Mouse (Mus musculus): ENCODE measurements at regions not wholly inside any gene's neighbourhood (a gene's known extent, or its start where the extent isn't known, plus 50 kb on each side); places are given as distances from the start of the nearest gene placed in this dataset.

- WGBS, result 94% methylated on average over 3 of the region's 3 CpGs
- Histone ChIP-seq H3K27me3 (replicated peaks; ENCODE audit: control insufficient read depth, insufficient read depth, low read length) (no peaks in the 10 kb centered on the region), H3K36me3 (ENCODE audit: control insufficient read depth, insufficient read depth, low read length) (0 out of 2 replicates have a peak, but pooled peaks cover 9% of the 10 kb centered on the region), H3K9ac (ENCODE audit: low read depth, low read length) (no peak overlapping the region), H3K9me3 (ENCODE audit: control insufficient read depth, low read length) (peaks cover 10% of the 10 kb centered on the region), H3K27ac (replicated peaks; ENCODE audit: low read depth, low read length) (no peak overlapping the region), H3K4me2 (ENCODE audit: low read depth, low read length) (no peak overlapping the region), H3K4me3 (ENCODE audit: low read depth, low read length) (no peak overlapping the region), H3K4me1 (ENCODE audit: control insufficient read depth, insufficient read depth, low read length) (peaks cover 8% of the 10 kb centered on the region)
- ATAC-seq (ENCODE audit: low read depth) (no peak), DNase-seq (ENCODE audit: low spot score) (no peak)
Measured at GRCm38 (mm10) chr13:28541607-28542006, 284.3 kb downstream of the Gm11361 start.

GRCm38 (mm10) chr13:28533080-28533479 is 275.8 kb downstream of the Gm11361 start:
- Histone ChIP-seq H3K36me3 (ENCODE audit: control insufficient read depth, insufficient read depth, low read length) (peaks cover 8% of the 10 kb centered on the region; the same call in 1 of the 2 replicates), H3K4me2 (ENCODE audit: low read depth, low read length) (no peak overlapping the region), H3K27ac (replicated peaks; ENCODE audit: low read depth, low read length) (no peak overlapping the region), H3K4me1 (ENCODE audit: control insufficient read depth, insufficient read depth, low read length) (peaks cover 13% of the 10 kb centered on the region; the same call in 1 of the 2 replicates), H3K4me3 (ENCODE audit: low read depth, low read length) (no peak overlapping the region), H3K9ac (ENCODE audit: low read depth, low read length) (no peak overlapping the region), H3K27me3 (replicated peaks; ENCODE audit: control insufficient read depth, insufficient read depth, low read length) (no peaks in the 10 kb centered on the region), H3K9me3 (ENCODE audit: control insufficient read depth, low read length) (peaks cover 3% of the 10 kb centered on the region)
- DNase-seq (ENCODE audit: low spot score), result no peak
- WGBS, result 93% methylated on average over 1 of the region's 1 CpGs
- ATAC-seq (ENCODE audit: low read depth), result no peak

GRCm38 (mm10) chr13:28532278-28532677 is 274.9 kb downstream of the Gm11361 start:
- 42% methylated on average over 3 of the region's 3 CpGs for WGBS
- Histone ChIP-seq H3K27ac (replicated peaks; ENCODE audit: low read depth, low read length) (0 out of 2 replicates have a peak overlapping the region, but pooled peaks have one; percentile 2), H3K4me1 (ENCODE audit: control insufficient read depth, insufficient read depth, low read length) (peaks cover 13% of the 10 kb centered on the region; the same call in 1 of the 2 replicates), H3K9ac (ENCODE audit: low read depth, low read length) (no peak overlapping the region), H3K27me3 (replicated peaks; ENCODE audit: control insufficient read depth, insufficient read depth, low read length) (no peaks in the 10 kb centered on the region), H3K36me3 (ENCODE audit: control insufficient read depth, insufficient read depth, low read length) (peaks cover 8% of the 10 kb centered on the region; the same call in 1 of the 2 replicates), H3K9me3 (ENCODE audit: control insufficient read depth, low read length) (no peaks in the 10 kb centered on the region), H3K4me2 (ENCODE audit: low read depth, low read length) (no peak overlapping the region), H3K4me3 (ENCODE audit: low read depth, low read length) (no peak overlapping the region)
- peak; percentile 81 for DNase-seq (ENCODE audit: low spot score)
- no peak; the same call in 1 of the 2 replicates for ATAC-seq (ENCODE audit: low read depth)

GRCm38 (mm10) chr13:28531534-28531999 is 274.2 kb downstream of the Gm11361 start:
- Histone ChIP-seq H3K4me2 (ENCODE audit: low read depth, low read length) (no peak overlapping the region), H3K27ac (replicated peaks; ENCODE audit: low read depth, low read length) (0 out of 2 replicates have a peak overlapping the region, but pooled peaks have one; percentile 2), H3K9ac (ENCODE audit: low read depth, low read length) (no peak overlapping the region), H3K9me3 (ENCODE audit: control insufficient read depth, low read length) (no peaks in the 10 kb centered on the region), H3K36me3 (ENCODE audit: control insufficient read depth, insufficient read depth, low read length) (peaks cover 8% of the 10 kb centered on the region; the same call in 1 of the 2 replicates), H3K4me3 (ENCODE audit: low read depth, low read length) (no peak overlapping the region), H3K27me3 (replicated peaks; ENCODE audit: control insufficient read depth, insufficient read depth, low read length) (no peaks in the 10 kb centered on the region), H3K4me1 (ENCODE audit: control insufficient read depth, insufficient read depth, low read length) (peaks cover 13% of the 10 kb centered on the region; the same call in 1 of the 2 replicates)
- 75% methylated on average over 5 of the region's 5 CpGs for WGBS
- ATAC-seq (ENCODE audit: low read depth) (no peak), DNase-seq (ENCODE audit: low spot score) (no peak)

DNA sequence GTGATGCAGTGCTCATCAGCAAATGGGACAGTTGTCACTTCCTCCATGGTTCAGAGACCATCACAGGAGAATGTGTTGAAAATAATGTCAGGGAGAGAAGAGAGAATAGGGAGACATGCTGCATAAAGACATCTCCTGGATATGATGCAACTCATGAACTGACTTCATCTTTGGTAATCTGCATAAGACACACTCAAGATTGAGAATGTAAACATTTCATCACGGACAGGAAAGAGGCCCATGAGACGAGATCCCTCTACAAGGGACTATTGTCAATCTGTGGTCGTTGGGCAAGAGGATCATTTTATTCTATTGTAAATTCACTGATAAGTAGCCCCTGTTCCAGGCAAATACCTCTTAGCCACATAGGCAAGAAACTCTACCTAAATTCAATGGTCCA is 273.6 kb downstream of the Gm11361 start:
- peaks cover 13% of the 10 kb centered on the region; the same call in 1 of the 2 replicates for H3K4me1 ChIP-seq (ENCODE audit: control insufficient read depth, insufficient read depth, low read length)
- H3K36me3 ChIP-seq (ENCODE audit: control insufficient read depth, insufficient read depth, low read length), result peaks cover 8% of the 10 kb centered on the region; the same call in 1 of the 2 replicates
- no peak overlapping the region for H3K4me2 ChIP-seq (ENCODE audit: low read depth, low read length)
- no peak for ATAC-seq (ENCODE audit: low read depth)
- H3K9me3 ChIP-seq (ENCODE audit: control insufficient read depth, low read length), result no peaks in the 10 kb centered on the region
- H3K9ac ChIP-seq (ENCODE audit: low read depth, low read length), result no peak overlapping the region
- 80% methylated on average over 3 of the region's 3 CpGs for WGBS
- DNase-seq (ENCODE audit: low spot score), result no peak
- no peaks in the 10 kb centered on the region for H3K27me3 ChIP-seq (replicated peaks; ENCODE audit: control insufficient read depth, insufficient read depth, low read length)
- H3K4me3 ChIP-seq (ENCODE audit: low read depth, low read length), result no peak overlapping the region
- H3K27ac ChIP-seq (replicated peaks; ENCODE audit: low read depth, low read length), result no peak overlapping the region

DNA sequence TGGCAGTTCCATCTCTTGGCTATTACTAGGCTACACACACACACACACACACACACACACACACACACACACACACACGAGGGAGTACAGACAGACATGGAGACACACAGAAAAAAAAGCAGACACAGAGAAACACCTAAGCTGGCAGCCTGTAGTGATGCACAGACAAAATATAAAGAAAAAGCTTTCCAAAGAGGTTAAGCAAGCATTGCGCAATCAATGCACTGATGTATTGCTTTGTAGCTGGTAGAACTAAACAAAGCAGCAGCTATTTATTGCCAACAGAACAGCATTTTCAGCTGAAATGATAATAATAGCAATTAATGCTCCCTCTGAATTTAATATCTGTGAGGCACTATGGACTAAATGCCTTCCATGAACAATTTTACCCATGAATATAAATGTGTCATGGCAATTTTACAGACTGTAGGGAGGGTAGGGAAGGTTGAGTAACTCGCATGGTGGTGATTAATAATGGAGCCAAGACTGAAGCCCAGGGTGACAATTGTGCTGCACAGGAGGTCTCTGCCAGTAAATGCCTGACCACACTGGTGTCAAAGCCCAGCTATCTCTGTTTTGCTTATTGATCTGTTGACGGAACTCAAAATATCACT is 271.7 kb downstream of the Gm11361 start:
- Histone ChIP-seq H3K4me3 (ENCODE audit: low read depth, low read length) (no peak overlapping the region), H3K9me3 (ENCODE audit: control insufficient read depth, low read length) (no peaks in the 10 kb centered on the region), H3K27me3 (replicated peaks; ENCODE audit: control insufficient read depth, insufficient read depth, low read length) (no peaks in the 10 kb centered on the region), H3K4me2 (ENCODE audit: low read depth, low read length) (no peak overlapping the region), H3K27ac (replicated peaks; ENCODE audit: low read depth, low read length) (no peak overlapping the region), H3K36me3 (ENCODE audit: control insufficient read depth, insufficient read depth, low read length) (peaks cover 8% of the 10 kb centered on the region; the same call in 1 of the 2 replicates), H3K9ac (ENCODE audit: low read depth, low read length) (no peak overlapping the region), H3K4me1 (ENCODE audit: control insufficient read depth, insufficient read depth, low read length) (peaks cover 6% of the 10 kb centered on the region; the same call in 1 of the 2 replicates)
- no peak for ATAC-seq (ENCODE audit: low read depth)
- DNase-seq (ENCODE audit: low spot score), result no peak
- WGBS, result 87% methylated on average over 4 of the region's 4 CpGs

- 97% methylated on average over 1 of the region's 1 CpGs for WGBS
Measured at GRCm38 (mm10) chr13:28526299-28526698, 269.0 kb downstream of the Gm11361 start.

DNA sequence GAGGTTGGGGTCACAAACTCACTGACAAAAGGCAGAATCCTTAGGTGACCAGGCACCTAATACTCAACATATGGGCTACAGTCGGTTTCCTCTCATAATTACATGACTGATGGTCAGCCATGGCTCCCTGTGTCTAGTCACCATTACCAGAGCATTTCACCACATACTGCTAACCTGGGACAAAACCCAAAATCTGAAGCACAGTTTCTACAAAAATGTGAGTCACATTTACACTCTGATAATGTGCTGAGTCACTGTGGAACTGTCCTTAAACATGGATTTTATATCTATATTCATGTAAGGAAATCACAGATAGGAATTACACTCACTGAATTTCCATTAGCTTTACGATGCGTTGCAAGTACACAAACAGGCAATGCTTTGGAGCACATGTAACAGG is 267.1 kb downstream of the Gm11361 start:
- WGBS, result 91% methylated on average over 3 of the region's 3 CpGs
- no peak overlapping the region for H3K4me3 ChIP-seq (ENCODE audit: low read depth, low read length)
- no peaks in the 10 kb centered on the region for H3K27me3 ChIP-seq (replicated peaks; ENCODE audit: control insufficient read depth, insufficient read depth, low read length)
- no peak for ATAC-seq (ENCODE audit: low read depth)
- H3K36me3 ChIP-seq (ENCODE audit: control insufficient read depth, insufficient read depth, low read length), result no peaks in the 10 kb centered on the region
- no peaks in the 10 kb centered on the region for H3K9me3 ChIP-seq (ENCODE audit: control insufficient read depth, low read length)
- DNase-seq (ENCODE audit: low spot score), result no peak
- no peak overlapping the region for H3K27ac ChIP-seq (replicated peaks; ENCODE audit: low read depth, low read length)
- 0 out of 2 replicates have a peak, but pooled peaks cover 14% of the 10 kb centered on the region for H3K4me1 ChIP-seq (ENCODE audit: control insufficient read depth, insufficient read depth, low read length)
- no peak overlapping the region for H3K9ac ChIP-seq (ENCODE audit: low read depth, low read length)
- no peak overlapping the region for H3K4me2 ChIP-seq (ENCODE audit: low read depth, low read length)

More at GRCm38 (mm10) chr13:28526299-28526698, 269.0 kb downstream of the Gm11361 start:
- Histone ChIP-seq H3K9ac (ENCODE audit: low read depth, low read length) (no peak overlapping the region), H3K9me3 (ENCODE audit: control insufficient read depth, low read length) (no peaks in the 10 kb centered on the region), H3K27ac (replicated peaks; ENCODE audit: low read depth, low read length) (no peak overlapping the region), H3K27me3 (replicated peaks; ENCODE audit: control insufficient read depth, insufficient read depth, low read length) (no peaks in the 10 kb centered on the region), H3K36me3 (ENCODE audit: control insufficient read depth, insufficient read depth, low read length) (peaks cover 8% of the 10 kb centered on the region; the same call in 1 of the 2 replicates), H3K4me3 (ENCODE audit: low read depth, low read length) (no peak overlapping the region), H3K4me1 (ENCODE audit: control insufficient read depth, insufficient read depth, low read length) (0 out of 2 replicates have a peak, but pooled peaks cover 7% of the 10 kb centered on the region), H3K4me2 (ENCODE audit: low read depth, low read length) (no peak overlapping the region)
- DNase-seq (ENCODE audit: low spot score), result no peak
- ATAC-seq (ENCODE audit: low read depth), result no peak

Measured in embryonic facial prominence, embryonic 14.5 days (tissue).